19 mouse cellular contexts compared by ENCODE assay signal in the genomic region with DNA sequence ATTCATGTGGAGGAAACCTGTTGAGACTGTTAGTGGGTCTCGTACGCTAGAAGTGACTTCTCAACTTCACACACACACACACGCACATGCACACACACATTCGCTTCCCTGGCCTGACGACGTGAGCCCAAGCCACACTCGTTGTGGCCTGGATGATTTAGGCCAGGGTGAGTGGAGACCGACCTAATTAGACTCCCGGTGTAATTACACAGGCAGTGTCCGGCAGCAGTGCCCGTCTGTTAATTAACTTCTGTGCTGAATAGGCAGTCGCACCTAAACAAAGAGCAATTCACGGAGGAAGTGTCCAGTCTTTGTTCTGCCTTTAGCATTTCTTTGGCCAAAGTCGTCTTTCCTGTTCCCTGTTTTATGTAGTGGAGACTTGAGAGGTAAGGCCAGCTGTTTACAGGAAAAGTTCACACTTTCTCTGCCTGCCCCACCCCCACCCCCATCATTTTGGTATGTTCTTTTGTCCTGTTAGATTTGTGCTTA.
A peak's percentile ranks its signal among the peaks of the same experiment; 100 is the strongest.
DNase-seq lines count a peak whose midpoint lies in the region; ATAC-seq and TF ChIP-seq lines count a peak whose summit lies in the region.
"Had no signal": no experiment of that assay in that cellular context is flagged by ENCODE, and none has a peak within 500 bp of the region (broad histone marks: within the 10 kb centered on the region; RNA-seq: fewer than 3 reads in every experiment).

No protein-coding gene starts in this region.

- H3K9me3 ChIP-seq in midbrain, embryonic 10.5 days (replicated peaks) = no peaks in the 10 kb centered on the region
- H3K9me3 ChIP-seq in midbrain, embryonic 14.5 days (ENCODE audit: control insufficient read depth, low read length) = no peaks in the 10 kb centered on the region
- H3K9me3 ChIP-seq in liver, embryonic 11.5 days (ENCODE audit: control insufficient read depth, low read length) = no peaks in the 10 kb centered on the region
- H3K9me3 ChIP-seq: embryonic facial prominence, embryonic 12.5 days; forebrain, embryonic 12.5 days; limb, embryonic 15.5 days; neural tube, embryonic 15.5 days had no signal

- TF ChIP-seq POLR2A in kidney, adult 2 months (IDR thresholded peaks at IDR 0.05; ENCODE audit: low read depth, low read length) = no peak

- H3K36me3 ChIP-seq in kidney, adult 2 months (ENCODE audit: control insufficient read depth, insufficient read depth, low read length) = no peaks in the 10 kb centered on the region
- no peaks in the 10 kb centered on the region for H3K36me3 ChIP-seq in midbrain, embryonic 10.5 days
- no peaks in the 10 kb centered on the region for H3K36me3 ChIP-seq in midbrain, embryonic 14.5 days (ENCODE audit: control insufficient read depth, insufficient read depth, low read length)
- no peaks in the 10 kb centered on the region for H3K36me3 ChIP-seq in liver, embryonic 11.5 days (ENCODE audit: control insufficient read depth, insufficient read depth, low read length)
- H3K36me3 ChIP-seq: embryonic facial prominence, embryonic 12.5 days; forebrain, embryonic 12.5 days; neural tube, embryonic 15.5 days had no signal

- peaks cover 8% of the 10 kb centered on the region; the same call in 1 of the 2 replicates for H3K4me1 ChIP-seq in kidney, adult 2 months (ENCODE audit: control insufficient read depth, insufficient read depth, low read length)
- H3K4me1 ChIP-seq in midbrain, embryonic 10.5 days = peaks cover 24% of the 10 kb centered on the region
- peaks cover 3% of the 10 kb centered on the region for H3K4me1 ChIP-seq in midbrain, embryonic 14.5 days (ENCODE audit: control insufficient read depth, insufficient read depth, low read length)
- no peaks in the 10 kb centered on the region for H3K4me1 ChIP-seq in liver, embryonic 11.5 days (replicated peaks; ENCODE audit: control insufficient read depth, insufficient read depth, low read length)
- H3K4me1 ChIP-seq: embryonic facial prominence, embryonic 12.5 days; limb, embryonic 15.5 days had no signal

- no peak overlapping the region for H3K9ac ChIP-seq in midbrain, embryonic 14.5 days (replicated peaks; ENCODE audit: low read length)
- H3K9ac ChIP-seq in liver, embryonic 11.5 days (ENCODE audit: low read depth, low read length) = no peak overlapping the region
- H3K9ac ChIP-seq: embryonic facial prominence, embryonic 12.5 days; forebrain, embryonic 12.5 days; limb, embryonic 15.5 days; neural tube, embryonic 15.5 days had no signal

- DNase-seq in kidney, adult 2 months = peak; percentile 43
- no peak for DNase-seq in kidney, adult 18-20 months
- no peak for DNase-seq in midbrain, embryonic 10.5 days (ENCODE audit: low spot score)
- DNase-seq in midbrain, embryonic 14.5 days = no peak
- peak; percentile 39 for DNase-seq in ZHBTc4 (ENCODE audit: low read depth, low spot score)
- no peak for DNase-seq in liver, embryonic 11.5 days (ENCODE audit: low spot score)
- DNase-seq in adrenal gland, adult 2 months = no peak
- DNase-seq: left cerebral cortex, postnatal 4 days; thymus, adult 2 months; thymus, postnatal 4 days had no signal

- H3K27me3 ChIP-seq in kidney, adult 2 months (replicated peaks; ENCODE audit: control insufficient read depth, insufficient read depth, low read length) = no peaks in the 10 kb centered on the region
- H3K27me3 ChIP-seq in midbrain, embryonic 10.5 days (ENCODE audit: low read depth, poor library complexity, severe bottlenecking) = peaks cover 15% of the 10 kb centered on the region; the same call in 1 of the 2 replicates
- H3K27me3 ChIP-seq in midbrain, embryonic 14.5 days (ENCODE audit: control insufficient read depth, insufficient read depth, low read length) = no peaks in the 10 kb centered on the region
- no peaks in the 10 kb centered on the region for H3K27me3 ChIP-seq in liver, embryonic 11.5 days (replicated peaks; ENCODE audit: control insufficient read depth, insufficient read depth, low read length)
- H3K27me3 ChIP-seq: limb, embryonic 15.5 days had no signal

- no peak for ATAC-seq in midbrain, embryonic 14.5 days (ENCODE audit: low FRiP score, low TSS enrichment)
- ATAC-seq in liver, embryonic 11.5 days (replicated peaks; ENCODE audit: low FRiP score) = no peak
- ATAC-seq: hindbrain, postnatal 0 days; intestine, embryonic 16.5 days; midbrain, embryonic 16.5 days had no signal

- H3K4me3 ChIP-seq in kidney, adult 2 months (ENCODE audit: insufficient read depth, low read depth, low read length) = no peak overlapping the region
- no peak overlapping the region for H3K4me3 ChIP-seq in midbrain, embryonic 10.5 days
- no peak overlapping the region for H3K4me3 ChIP-seq in midbrain, embryonic 14.5 days (replicated peaks; ENCODE audit: low read depth, low read length)
- H3K4me3 ChIP-seq in liver, embryonic 11.5 days (ENCODE audit: low read depth, low read length) = no peak overlapping the region
- H3K4me3 ChIP-seq: embryonic facial prominence, embryonic 12.5 days; forebrain, embryonic 12.5 days; limb, embryonic 15.5 days; myocyte; neural tube, embryonic 15.5 days had no signal

- WGBS in kidney, adult 2 months = 54% methylated on average over 14 of the region's 14 CpGs
- WGBS in midbrain, embryonic 10.5 days = 59% methylated on average over 14 of the region's 14 CpGs
- WGBS in midbrain, embryonic 14.5 days = 62% methylated on average over 14 of the region's 14 CpGs
- 82% methylated on average over 14 of the region's 14 CpGs for WGBS in liver, embryonic 11.5 days

- TF ChIP-seq CTCF in kidney, adult 2 months (conservative IDR thresholded peaks at IDR 0.05; ENCODE audit: insufficient read depth, insufficient read length, low read depth, low read length) = no peak

- H3K4me2 ChIP-seq in midbrain, embryonic 14.5 days (ENCODE audit: low read length) = no peak overlapping the region
- no peak overlapping the region for H3K4me2 ChIP-seq in liver, embryonic 11.5 days
- H3K4me2 ChIP-seq: embryonic facial prominence, embryonic 12.5 days; forebrain, embryonic 12.5 days; limb, embryonic 15.5 days; neural tube, embryonic 15.5 days had no signal

- no peak overlapping the region for H3K27ac ChIP-seq in kidney, adult 2 months (ENCODE audit: insufficient read depth, low read depth, low read length)
- 0 out of 2 replicates have a peak overlapping the region, but pooled peaks have one; percentile 4 for H3K27ac ChIP-seq in midbrain, embryonic 10.5 days (replicated peaks)
- H3K27ac ChIP-seq in midbrain, embryonic 14.5 days (replicated peaks; ENCODE audit: low read depth, low read length) = no peak overlapping the region
- no peak overlapping the region for H3K27ac ChIP-seq in liver, embryonic 11.5 days (ENCODE audit: low read depth, low read length)
- H3K27ac ChIP-seq: embryonic facial prominence, embryonic 12.5 days; forebrain, embryonic 12.5 days; hindbrain, postnatal 0 days; limb, embryonic 15.5 days; neural tube, embryonic 15.5 days; stomach, postnatal 0 days had no signal

Comparison
In these comparisons a context has a peak if more than half of its experiments do, and no peak if none do; other contexts are left out.
1. DNase-seq: peak in kidney, adult 2 months (single experiment) and ZHBTc4 (single experiment); none in kidney, adult 18-20 months (single experiment), midbrain, embryonic 10.5 days (single experiment), midbrain, embryonic 14.5 days (single experiment), liver, embryonic 11.5 days (single experiment) and adrenal gland, adult 2 months (single experiment).